Mouse (Mus musculus): ENCODE results near the gene Zfp979. TPM values are rescaled to one million over a fixed set of nuclear protein-coding genes. Genes with fewer than 3 reads are reported as not detected.
A peak's percentile ranks its signal among the peaks of the same experiment; 100 is the strongest.
"Not testable (repeated sequence)": the region's sequence is repeated elsewhere in the genome, so short reads cannot be mapped to it uniquely, and the experiment has no call there.

Zfp979 gene
- 3.2 TPM in 2 replicates for polyA plus RNA-seq (2014; fragmentation: Nextera tagmentation; extraction: Ambion mirVana)

GRCm38 (mm10) chr4:147642413-147642812 is at the start of gene Zfp979:
Gene Zfp979 (minus strand): TSS chr4:147642513.
- H3K36me3 ChIP-seq (ENCODE audit: control insufficient read depth, insufficient read depth, low read length); H3K9ac ChIP-seq (ENCODE audit: low read depth, low read length); H3K27ac ChIP-seq (ENCODE audit: low read depth, low read length); H3K4me1 ChIP-seq (replicated peaks; ENCODE audit: control insufficient read depth, insufficient read depth, low read length); H3K9me3 ChIP-seq (ENCODE audit: control insufficient read depth, low read length); H3K27me3 ChIP-seq (ENCODE audit: control insufficient read depth, insufficient read depth, low read length); ATAC-seq (ENCODE audit: low FRiP score); H3K4me3 ChIP-seq (ENCODE audit: low read depth, low read length); DNase-seq (ENCODE audit: low spot score); H3K4me2 ChIP-seq (replicated peaks; ENCODE audit: low read depth, low read length): not testable (repeated sequence)
- no CpG with 5 or more reads among the region's 6 CpGs for WGBS

- 86% methylated on average over 4 of the region's 5 CpGs for WGBS
Measured at GRCm38 (mm10) chr4:147655245-147655644, 12.9 kb upstream of the Zfp979 start.

GRCm38 (mm10) chr4:147647407-147647806 is 5.1 kb upstream of the Zfp979 start:
- H3K9me3 ChIP-seq (ENCODE audit: control insufficient read depth, low read length); H3K27me3 ChIP-seq (ENCODE audit: control insufficient read depth, insufficient read depth, low read length); ATAC-seq (ENCODE audit: low FRiP score); DNase-seq (ENCODE audit: low spot score); H3K27ac ChIP-seq (ENCODE audit: low read depth, low read length); H3K4me1 ChIP-seq (replicated peaks; ENCODE audit: control insufficient read depth, insufficient read depth, low read length); H3K36me3 ChIP-seq (ENCODE audit: control insufficient read depth, insufficient read depth, low read length); H3K9ac ChIP-seq (ENCODE audit: low read depth, low read length); H3K4me2 ChIP-seq (replicated peaks; ENCODE audit: low read depth, low read length); H3K4me3 ChIP-seq (ENCODE audit: low read depth, low read length): not testable (repeated sequence)
- no CpG with 5 or more reads among the region's 3 CpGs for WGBS

More at GRCm38 (mm10) chr4:147655245-147655644, 12.9 kb upstream of the Zfp979 start:
- not testable (repeated sequence) for H3K9ac ChIP-seq (ENCODE audit: low read depth, low read length); H3K27me3 ChIP-seq (ENCODE audit: control insufficient read depth, insufficient read depth, low read length); H3K36me3 ChIP-seq (ENCODE audit: control insufficient read depth, insufficient read depth, low read length); H3K9me3 ChIP-seq (ENCODE audit: control insufficient read depth, low read length); ATAC-seq (ENCODE audit: low FRiP score); H3K27ac ChIP-seq (ENCODE audit: low read depth, low read length); H3K4me3 ChIP-seq (ENCODE audit: low read depth, low read length); H3K4me2 ChIP-seq (replicated peaks; ENCODE audit: low read depth, low read length); DNase-seq (ENCODE audit: low spot score); H3K4me1 ChIP-seq (replicated peaks; ENCODE audit: control insufficient read depth, insufficient read depth, low read length)

GRCm38 (mm10) chr4:147641932-147642331 is 381 bp downstream of the Zfp979 start:
- H3K9me3 ChIP-seq (ENCODE audit: control insufficient read depth, low read length); H3K4me1 ChIP-seq (replicated peaks; ENCODE audit: control insufficient read depth, insufficient read depth, low read length); H3K9ac ChIP-seq (ENCODE audit: low read depth, low read length); H3K27ac ChIP-seq (ENCODE audit: low read depth, low read length); H3K36me3 ChIP-seq (ENCODE audit: control insufficient read depth, insufficient read depth, low read length); DNase-seq (ENCODE audit: low spot score); H3K4me2 ChIP-seq (replicated peaks; ENCODE audit: low read depth, low read length); H3K4me3 ChIP-seq (ENCODE audit: low read depth, low read length); H3K27me3 ChIP-seq (ENCODE audit: control insufficient read depth, insufficient read depth, low read length): not testable (repeated sequence)
- 0 out of 2 replicates have a peak, but pooled peaks have one; percentile 61 for ATAC-seq (ENCODE audit: low FRiP score)
- 48% methylated on average over 2 of the region's 3 CpGs for WGBS

- H3K9ac ChIP-seq (ENCODE audit: low read depth, low read length); H3K9me3 ChIP-seq (ENCODE audit: control insufficient read depth, low read length); DNase-seq (ENCODE audit: low spot score); H3K27ac ChIP-seq (ENCODE audit: low read depth, low read length); H3K4me3 ChIP-seq (ENCODE audit: low read depth, low read length); H3K27me3 ChIP-seq (ENCODE audit: control insufficient read depth, insufficient read depth, low read length); H3K36me3 ChIP-seq (ENCODE audit: control insufficient read depth, insufficient read depth, low read length); H3K4me1 ChIP-seq (replicated peaks; ENCODE audit: control insufficient read depth, insufficient read depth, low read length); H3K4me2 ChIP-seq (replicated peaks; ENCODE audit: low read depth, low read length): not testable (repeated sequence)
- ATAC-seq (ENCODE audit: low FRiP score): peak; percentile 85
- WGBS: no CpG with 5 or more reads among the region's 2 CpGs
Measured at GRCm38 (mm10) chr4:147633818-147634262, 8.5 kb downstream of the Zfp979 start.

- H3K4me2 ChIP-seq (replicated peaks; ENCODE audit: low read depth, low read length); H3K4me1 ChIP-seq (replicated peaks; ENCODE audit: control insufficient read depth, insufficient read depth, low read length); H3K9me3 ChIP-seq (ENCODE audit: control insufficient read depth, low read length); H3K36me3 ChIP-seq (ENCODE audit: control insufficient read depth, insufficient read depth, low read length); H3K27ac ChIP-seq (ENCODE audit: low read depth, low read length); DNase-seq (ENCODE audit: low spot score); H3K4me3 ChIP-seq (ENCODE audit: low read depth, low read length); ATAC-seq (ENCODE audit: low FRiP score); H3K27me3 ChIP-seq (ENCODE audit: control insufficient read depth, insufficient read depth, low read length); H3K9ac ChIP-seq (ENCODE audit: low read depth, low read length): not testable (repeated sequence)
- 87% methylated on average over 6 of the region's 6 CpGs for WGBS
Measured at GRCm38 (mm10) chr4:147606511-147606910, 35.8 kb downstream of the Zfp979 start.

GRCm38 (mm10) chr4:147605521-147605920 is 36.8 kb downstream of the Zfp979 start:
- 78% methylated on average over 4 of the region's 4 CpGs for WGBS
- no peak for DNase-seq (ENCODE audit: low spot score)

GRCm38 (mm10) chr4:147603806-147604205 is 38.5 kb downstream of the Zfp979 start:
- H3K4me1 ChIP-seq (replicated peaks; ENCODE audit: control insufficient read depth, insufficient read depth, low read length): no peaks in the 10 kb centered on the region
- ATAC-seq (ENCODE audit: low FRiP score) (no peak), DNase-seq (ENCODE audit: low spot score) (no peak)
- H3K4me3 ChIP-seq (ENCODE audit: low read depth, low read length): no peak overlapping the region
- peaks cover 3% of the 10 kb centered on the region; the same call in 1 of the 2 replicates for H3K9me3 ChIP-seq (ENCODE audit: control insufficient read depth, low read length)
- no peak overlapping the region for H3K27ac ChIP-seq (ENCODE audit: low read depth, low read length)
- no peaks in the 10 kb centered on the region for H3K36me3 ChIP-seq (ENCODE audit: control insufficient read depth, insufficient read depth, low read length)
- 90% methylated on average over 4 of the region's 4 CpGs for WGBS
- no peak overlapping the region for H3K4me2 ChIP-seq (replicated peaks; ENCODE audit: low read depth, low read length)
- no peak overlapping the region for H3K9ac ChIP-seq (ENCODE audit: low read depth, low read length)
- H3K27me3 ChIP-seq (ENCODE audit: control insufficient read depth, insufficient read depth, low read length): no peaks in the 10 kb centered on the region

More at GRCm38 (mm10) chr4:147605521-147605920, 36.8 kb downstream of the Zfp979 start:
- no peaks in the 10 kb centered on the region for H3K27me3 ChIP-seq (ENCODE audit: control insufficient read depth, insufficient read depth, low read length)
- H3K9me3 ChIP-seq (ENCODE audit: control insufficient read depth, low read length): no peaks in the 10 kb centered on the region; the same call in 1 of the 2 replicates
- no peak overlapping the region for H3K27ac ChIP-seq (ENCODE audit: low read depth, low read length)
- H3K4me1 ChIP-seq (replicated peaks; ENCODE audit: control insufficient read depth, insufficient read depth, low read length): no peaks in the 10 kb centered on the region
- no peak overlapping the region for H3K4me3 ChIP-seq (ENCODE audit: low read depth, low read length)
- no peak overlapping the region for H3K9ac ChIP-seq (ENCODE audit: low read depth, low read length)
- no peak for ATAC-seq (ENCODE audit: low FRiP score)
- no peaks in the 10 kb centered on the region for H3K36me3 ChIP-seq (ENCODE audit: control insufficient read depth, insufficient read depth, low read length)
- H3K4me2 ChIP-seq (replicated peaks; ENCODE audit: low read depth, low read length): no peak overlapping the region

- no peak overlapping the region for H3K4me2 ChIP-seq (replicated peaks; ENCODE audit: low read depth, low read length)
- no peak overlapping the region for H3K9ac ChIP-seq (ENCODE audit: low read depth, low read length)
- no peaks in the 10 kb centered on the region for H3K27me3 ChIP-seq (ENCODE audit: control insufficient read depth, insufficient read depth, low read length)
- WGBS: 39% methylated on average over 1 of the region's 1 CpGs
- no peak for DNase-seq (ENCODE audit: low spot score)
- no peaks in the 10 kb centered on the region for H3K36me3 ChIP-seq (ENCODE audit: control insufficient read depth, insufficient read depth, low read length)
- no peak for ATAC-seq (ENCODE audit: low FRiP score)
- no peak overlapping the region for H3K4me3 ChIP-seq (ENCODE audit: low read depth, low read length)
- no peaks in the 10 kb centered on the region for H3K4me1 ChIP-seq (replicated peaks; ENCODE audit: control insufficient read depth, insufficient read depth, low read length)
- no peak overlapping the region for H3K27ac ChIP-seq (ENCODE audit: low read depth, low read length)
- H3K9me3 ChIP-seq (ENCODE audit: control insufficient read depth, low read length): peaks cover 3% of the 10 kb centered on the region; the same call in 1 of the 2 replicates
Measured at GRCm38 (mm10) chr4:147601881-147602280, 40.4 kb downstream of the Zfp979 start.

All from hindbrain, embryonic 11.5 days (tissue).